1 mouse cellular context compared by ENCODE assay signal in genomic region chr4:126319806-126320205, GRCm38 (mm10).
TF ChIP-seq lines count a peak whose summit lies in the region.

No protein-coding gene starts in this region.

TF ChIP-seq in ES-E14, 5 proteins besides CTCF, POLR2A, EP300 and RAD21:
- no peak for TF ChIP-seq ZNF384 (IDR thresholded peaks at IDR 0.05; ENCODE audit: low read depth, low read length)
- TF ChIP-seq MAFK (IDR thresholded peaks at IDR 0.05; ENCODE audit: insufficient read depth, low read depth, low read length), result no peak
- TF ChIP-seq HCFC1 (IDR thresholded peaks at IDR 0.05; ENCODE audit: borderline replicate concordance, insufficient read depth, low read length), result no peak
- no peak for TF ChIP-seq CHD2 (IDR thresholded peaks at IDR 0.05; ENCODE audit: low read depth, low read length)
- no peak for TF ChIP-seq ZC3H11A (IDR thresholded peaks at IDR 0.05; ENCODE audit: borderline replicate concordance, low read depth, low read length)
